Mouse (Mus musculus): ENCODE data around the gene Usp2. TPM values are rescaled to one million over a fixed set of nuclear protein-coding genes. Genes with fewer than 3 reads are reported as not detected.

The Usp2 gene
- total and polyA plus RNA-seq, 3 experiments = 2.1 to 2.3 (median 2.2) TPM

DNA sequence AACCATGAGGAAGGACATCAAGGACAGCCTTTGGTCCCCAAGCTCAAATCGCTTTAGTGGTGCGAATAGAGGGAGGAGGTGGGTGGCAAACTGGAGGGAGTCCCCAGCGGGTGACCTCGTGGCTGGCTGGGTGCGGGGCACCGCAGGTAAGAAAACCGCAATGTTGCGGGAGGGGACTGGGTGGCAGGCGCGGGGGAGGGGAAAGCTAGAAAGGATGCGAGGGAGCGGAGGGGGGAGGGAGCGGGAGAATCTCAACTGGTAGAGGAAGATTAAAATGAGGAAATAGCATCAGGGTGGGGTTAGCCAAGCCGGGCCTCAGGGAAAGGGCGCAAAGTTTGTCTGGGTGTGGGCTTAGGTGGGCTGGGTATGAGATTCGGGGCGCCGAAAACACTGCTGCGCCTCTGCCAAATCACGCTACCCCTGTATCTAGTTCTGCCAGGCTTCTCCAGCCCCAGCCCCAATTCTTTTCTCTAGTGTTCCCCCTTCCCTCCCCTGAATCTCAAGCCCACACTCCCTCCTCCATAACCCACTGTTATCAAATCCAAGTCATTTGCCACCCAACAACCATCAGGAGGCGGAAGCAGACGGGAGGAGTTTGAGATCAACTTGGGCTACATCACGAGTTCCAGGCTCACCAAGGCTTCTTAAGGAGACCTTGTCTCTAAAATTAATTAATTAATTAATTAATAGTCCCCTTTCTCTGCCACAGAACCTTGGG, 23.0 kb upstream of the Usp2 start:
- Histone ChIP-seq H3K4me3 (replicated peaks in 1 of 3; ENCODE audit: low read depth in 2 of 3, low read length in 2 of 3, poor library complexity in 1 of 3) (no peak overlapping the region), H3K79me2 (replicated peaks; ENCODE audit: control insufficient read depth, extremely low read depth, insufficient read depth, poor library complexity, severe bottlenecking) (no peaks in the 10 kb centered on the region), H3K9ac (ENCODE audit: insufficient read depth, low read depth) (no peak overlapping the region), H3K4me2 (ENCODE audit: insufficient read depth, low read depth, poor library complexity, severe bottlenecking) (no peak overlapping the region), H3K27me3 (replicated peaks) (peaks cover 71% of the 10 kb centered on the region), H3K36me3 (replicated peaks in 1 of 2; ENCODE audit: control insufficient read depth in 1 of 2, insufficient read depth in 1 of 2, low read length in 1 of 2) (no peaks in the 10 kb centered on the region), H3K27ac (ENCODE audit: insufficient read depth, low read depth) (no peak overlapping the region), H3K9me3 (replicated peaks; ENCODE audit: low read length) (no peaks in the 10 kb centered on the region), H3K4me1 (ENCODE audit: control insufficient read depth in 1 of 2, insufficient read depth in 2 of 2) (no peaks in the 10 kb centered on the region)
- no peak for DNase-seq (ENCODE audit: extremely low read depth)
- TF ChIP-seq MAX (IDR thresholded peaks at IDR 0.05; ENCODE audit: low read length) (no peak), HCFC1 (IDR thresholded peaks at IDR 0.05; ENCODE audit: low read depth, low read length) (no peak), JUN (IDR thresholded peaks at IDR 0.05; ENCODE audit: insufficient read depth, low read depth, low read length) (no peak), ELF1 (IDR thresholded peaks at IDR 0.05; ENCODE audit: low read depth, low read length) (no peak), SMC3 (IDR thresholded peaks at IDR 0.05; ENCODE audit: low read depth, low read length) (no peak), ZC3H11A (IDR thresholded peaks at IDR 0.05; ENCODE audit: low read depth, low read length) (no peak)
- in situ Hi-C loops (cut with MboI; ENCODE audit: low pct_ligation_motif_present, low pct_unique_long_range_greater_than_20kb, low sequenced_read_pairs) = no loop called here
- dilution Hi-C loops (cut with MboI; ENCODE audit: extremely low pct_ligation_motif_present, extremely low pct_unique_long_range_greater_than_20kb, low sequenced_read_pairs) = no loop called here

DNA sequence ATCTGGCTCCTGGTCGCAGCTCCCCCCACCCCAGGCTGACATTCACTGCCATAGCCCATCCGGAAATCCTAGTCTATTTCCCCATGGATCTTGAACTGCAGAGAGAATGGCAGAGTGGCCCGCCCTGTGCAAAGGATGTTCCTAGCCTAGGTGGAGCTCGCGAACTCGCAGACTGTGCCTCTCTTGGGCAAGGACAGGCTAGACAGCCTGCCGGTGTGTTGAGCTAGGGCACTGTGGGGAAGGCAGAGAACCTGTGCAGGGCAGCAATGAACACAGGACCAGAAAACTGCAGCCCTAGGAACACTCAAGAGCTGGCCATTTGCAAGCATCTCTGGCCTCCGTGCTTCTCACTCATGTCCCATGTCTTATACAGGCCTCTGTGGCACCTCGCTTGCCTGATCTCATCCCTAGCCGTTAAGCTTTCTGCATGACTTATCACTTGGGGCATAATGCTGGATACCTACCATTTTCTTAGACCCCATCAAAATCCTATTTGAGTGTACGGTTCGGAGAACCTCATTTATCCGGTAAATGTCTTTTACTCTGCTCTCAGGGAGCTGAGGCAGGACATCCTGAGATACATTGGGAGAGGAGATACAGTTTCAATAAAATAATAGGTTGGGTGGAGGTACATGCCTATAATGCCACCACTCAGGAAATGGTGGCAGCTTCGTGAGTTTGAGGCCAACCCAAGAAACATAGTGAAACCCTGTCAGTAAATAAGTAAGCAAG, 22.2 kb upstream of the Usp2 start:
- no peaks in the 10 kb centered on the region for H3K4me1 ChIP-seq (ENCODE audit: control insufficient read depth in 1 of 2, insufficient read depth in 2 of 2)
- H3K36me3 ChIP-seq (replicated peaks in 1 of 2; ENCODE audit: control insufficient read depth in 1 of 2, insufficient read depth in 1 of 2, low read length in 1 of 2) = no peaks in the 10 kb centered on the region
- no peak overlapping the region for H3K9ac ChIP-seq (ENCODE audit: insufficient read depth, low read depth)
- no peak overlapping the region for H3K27ac ChIP-seq (ENCODE audit: insufficient read depth, low read depth)
- H3K9me3 ChIP-seq (replicated peaks; ENCODE audit: low read length) = no peaks in the 10 kb centered on the region
- no peaks in the 10 kb centered on the region for H3K79me2 ChIP-seq (replicated peaks; ENCODE audit: control insufficient read depth, extremely low read depth, insufficient read depth, poor library complexity, severe bottlenecking)
- H3K4me2 ChIP-seq (ENCODE audit: insufficient read depth, low read depth, poor library complexity, severe bottlenecking) = no peak overlapping the region
- in situ Hi-C loops (cut with MboI; ENCODE audit: low pct_ligation_motif_present, low pct_unique_long_range_greater_than_20kb, low sequenced_read_pairs) = loop anchor here (5.0 kb wide), 1 partner anchor 47 kb away; no protein-coding TSS in a partner anchor
- H3K4me3 ChIP-seq (replicated peaks in 1 of 3; ENCODE audit: low read depth in 2 of 3, low read length in 2 of 3, poor library complexity in 1 of 3) = no peak overlapping the region
- no peak for TF ChIP-seq PAX5 (IDR thresholded peaks at IDR 0.05; ENCODE audit: low read length)
- TF ChIP-seq USF1 (IDR thresholded peaks at IDR 0.05; ENCODE audit: low read depth, low read length) = no peak
- TF ChIP-seq MEF2A (IDR thresholded peaks at IDR 0.05; ENCODE audit: borderline replicate concordance, low read depth, low read length) = no peak
- TF ChIP-seq ZNF384 (IDR thresholded peaks at IDR 0.05; ENCODE audit: low read depth, low read length) = no peak
- no peak for TF ChIP-seq NRF1 (IDR thresholded peaks at IDR 0.05; ENCODE audit: low read depth, low read length)
- no peak for TF ChIP-seq ZMIZ1 (IDR thresholded peaks at IDR 0.05; ENCODE audit: low read depth, low read length)
- no peak for TF ChIP-seq BHLHE40 (IDR thresholded peaks at IDR 0.05; ENCODE audit: low read depth, low read length)
- dilution Hi-C loops (cut with MboI; ENCODE audit: extremely low pct_ligation_motif_present, extremely low pct_unique_long_range_greater_than_20kb, low sequenced_read_pairs) = no loop called here
- no peak for DNase-seq (ENCODE audit: extremely low read depth)
- peaks cover 77% of the 10 kb centered on the region for H3K27me3 ChIP-seq (replicated peaks)

Data from CH12.LX (cell line).